Mouse (Mus musculus) midbrain, embryonic 12.5 days (tissue): Measurements from ENCODE around the gene Gm49380. TPM values are rescaled to one million over a fixed set of nuclear protein-coding genes. Genes with fewer than 3 reads are reported as not detected.

Source experiments
- ATAC-seq: fragments of 200-750 bp; cut with Nextera tagmentation; 2 replicates; pipeline ENCODE4 v1.8.0; 2017; ENCODE audit warnings: low read depth, moderate TSS enrichment, moderate library complexity; ENCODE audit not compliant: low FRiP score
- H3K27ac ChIP-seq: fragments of 300-500 bp; sonication (generic); replicated peaks from 2 replicates; pipeline ENCODE4 v1.5.1; 2016; ENCODE audit warnings: mild to moderate bottlenecking
- H3K27me3 ChIP-seq: fragments of 300-500 bp; sonication (generic); 2 replicates; pipeline ENCODE4 v1.6.1; 2016; ENCODE audit warnings: mild to moderate bottlenecking
- H3K36me3 ChIP-seq: fragments of 300-500 bp; sonication (generic); 2 replicates; pipeline ENCODE4 v1.6.1; 2016
- H3K4me1 ChIP-seq: fragments of 300-500 bp; sonication (generic); 2 replicates; pipeline ENCODE4 v1.6.1; 2016
- H3K4me2 ChIP-seq: fragments of 300-500 bp; sonication (generic); replicated peaks from 2 replicates; pipeline ENCODE4 v1.6.1; 2016; ENCODE audit warnings: mild to moderate bottlenecking, moderate library complexity
- H3K4me3 ChIP-seq: fragments of 300-500 bp; sonication (generic); 2 replicates; pipeline ENCODE4 v1.5.1; 2016; ENCODE audit warnings: mild to moderate bottlenecking
- H3K9ac ChIP-seq: fragments of 300-500 bp; sonication (generic); replicated peaks from 2 replicates; pipeline ENCODE4 v1.6.1; 2016; ENCODE audit warnings: mild to moderate bottlenecking, moderate library complexity
- H3K9me3 ChIP-seq: fragments of 300-500 bp; sonication (generic); 2 replicates; pipeline ENCODE4 v1.6.1; 2016; ENCODE audit warnings: mild to moderate bottlenecking
- WGBS: fragments of 180-500 bp; shearing (Covaris S2); methylation state at CpG from one replicate; pipeline ENCODE4 v1.1.7; 2016; 5-methylcytosine and 5-hydroxymethylcytosine counted together
- polyA plus RNA-seq: library from polyadenylated mRNA; unstranded; fragments of >200 nt; fragmentation: Nextera tagmentation; extraction: Ambion mirVana; gene quantifications from 2 replicates; pipeline ENCODE4 v1.2.1, GENCODE M21; 2016

Gene Gm49380
- 0.24 and 0.43 TPM in 2 replicates for polyA plus RNA-seq

GRCm38 (mm10) chr9:44113105-44113789 lies at the start of gene Gm49380, which contains the start of gene Rnf26:
TSS of gene Gm49380 (minus strand) at chr9:44113500.
TSS of gene Rnf26 (minus strand) at chr9:44113517.
- under 1% methylated on average over 51 of the region's 51 CpGs for WGBS
- peak; percentile 95 for ATAC-seq
- H3K4me2 ChIP-seq, result peak within 1 kb of the TSS; percentile 60
- H3K9me3 ChIP-seq, result no peaks in the 10 kb centered on the region
- H3K9ac ChIP-seq, result peak within 1 kb of the TSS; percentile 84
- peak within 1 kb of the TSS; percentile 61; the same call in 1 of the 2 replicates for H3K27ac ChIP-seq
- H3K36me3 ChIP-seq, result no peaks in the 10 kb centered on the region
- H3K4me1 ChIP-seq, result peaks cover 32% of the 10 kb centered on the region
- H3K27me3 ChIP-seq, result no peaks in the 10 kb centered on the region
- peak within 1 kb of the TSS; percentile 89 for H3K4me3 ChIP-seq

GRCm38 (mm10) chr9:44159886-44160285 lies 46.6 kb upstream of the Gm49380 start:
- Histone ChIP-seq H3K4me2 (no peak overlapping the region), H3K4me1 (no peaks in the 10 kb centered on the region), H3K36me3 (peaks cover 73% of the 10 kb centered on the region), H3K9me3 (peaks cover 3% of the 10 kb centered on the region; the same call in 1 of the 2 replicates), H3K4me3 (no peak overlapping the region), H3K9ac (no peak overlapping the region), H3K27me3 (no peaks in the 10 kb centered on the region), H3K27ac (no peak overlapping the region)
- WGBS, result 97% methylated on average over 3 of the region's 3 CpGs
- no peak for ATAC-seq

- ATAC-seq, result no peak
- 0 out of 2 replicates have a peak, but pooled peaks cover 3% of the 10 kb centered on the region for H3K4me1 ChIP-seq
- no peak overlapping the region for H3K9ac ChIP-seq
- no peaks in the 10 kb centered on the region for H3K9me3 ChIP-seq
- no peak overlapping the region for H3K4me2 ChIP-seq
- H3K36me3 ChIP-seq, result peaks cover 61% of the 10 kb centered on the region
- H3K27ac ChIP-seq, result no peak overlapping the region
- H3K27me3 ChIP-seq, result no peaks in the 10 kb centered on the region
- WGBS, result 66% methylated on average over 3 of the region's 3 CpGs
- H3K4me3 ChIP-seq, result no peak overlapping the region
These were observed 34.0 kb upstream of the Gm49380 start for GRCm38 (mm10) chr9:44147290-44147689.

- H3K9me3 ChIP-seq, result no peaks in the 10 kb centered on the region
- ATAC-seq, result no peak
- H3K4me2 ChIP-seq, result no peak overlapping the region
These were observed 31.4 kb upstream of the Gm49380 start for GRCm38 (mm10) chr9:44144718-44145060.

GRCm38 (mm10) chr9:44144023-44144717 lies 30.9 kb upstream of the Gm49380 start:
- no peak for ATAC-seq
- H3K27ac ChIP-seq, result no peak overlapping the region

More at GRCm38 (mm10) chr9:44144718-44145060, 31.4 kb upstream of the Gm49380 start:
- Histone ChIP-seq H3K4me1 (0 out of 2 replicates have a peak, but pooled peaks cover 3% of the 10 kb centered on the region), H3K36me3 (peaks cover 54% of the 10 kb centered on the region), H3K4me3 (no peak overlapping the region), H3K9ac (no peak overlapping the region), H3K27ac (no peak overlapping the region), H3K27me3 (no peaks in the 10 kb centered on the region)

GRCm38 (mm10) chr9:44143421-44143820 lies 30.1 kb upstream of the Gm49380 start:
- Histone ChIP-seq H3K27ac (0 out of 2 replicates have a peak overlapping the region, but pooled peaks have one; percentile 15), H3K4me2 (no peak overlapping the region), H3K4me3 (no peak overlapping the region), H3K4me1 (0 out of 2 replicates have a peak, but pooled peaks cover 3% of the 10 kb centered on the region), H3K36me3 (peaks cover 47% of the 10 kb centered on the region), H3K9me3 (no peaks in the 10 kb centered on the region), H3K27me3 (no peaks in the 10 kb centered on the region), H3K9ac (0 out of 2 replicates have a peak overlapping the region, but pooled peaks have one; percentile 28)
- 71% methylated on average over 5 of the region's 5 CpGs for WGBS
- no peak for ATAC-seq

More at GRCm38 (mm10) chr9:44144023-44144717, 30.9 kb upstream of the Gm49380 start:
- 30% methylated on average over 6 of the region's 8 CpGs for WGBS
- no peaks in the 10 kb centered on the region for H3K27me3 ChIP-seq
- no peak overlapping the region for H3K4me2 ChIP-seq
- H3K9me3 ChIP-seq, result no peaks in the 10 kb centered on the region
- H3K9ac ChIP-seq, result no peak overlapping the region
- 0 out of 2 replicates have a peak, but pooled peaks cover 3% of the 10 kb centered on the region for H3K4me1 ChIP-seq
- peaks cover 50% of the 10 kb centered on the region for H3K36me3 ChIP-seq
- no peak overlapping the region for H3K4me3 ChIP-seq

- ATAC-seq, result no peak
- Histone ChIP-seq H3K4me1 (0 out of 2 replicates have a peak, but pooled peaks cover 3% of the 10 kb centered on the region), H3K27ac (no peak overlapping the region), H3K9ac (no peak overlapping the region), H3K27me3 (peaks cover under 1% of the 10 kb centered on the region; the same call in 1 of the 2 replicates), H3K36me3 (peaks cover 43% of the 10 kb centered on the region), H3K9me3 (no peaks in the 10 kb centered on the region), H3K4me3 (no peak overlapping the region), H3K4me2 (no peak overlapping the region)
- 55% methylated on average over 5 of the region's 5 CpGs for WGBS
These were observed 28.7 kb upstream of the Gm49380 start for GRCm38 (mm10) chr9:44141951-44142350.

- H3K9me3 ChIP-seq, result no peaks in the 10 kb centered on the region
- H3K4me2 ChIP-seq, result no peak overlapping the region
- ATAC-seq, result no peak
- H3K9ac ChIP-seq, result no peak overlapping the region
- 85% methylated on average over 4 of the region's 4 CpGs for WGBS
- H3K27ac ChIP-seq, result no peak overlapping the region
- H3K36me3 ChIP-seq, result peaks cover 17% of the 10 kb centered on the region; the same call in 1 of the 2 replicates
- peaks cover 37% of the 10 kb centered on the region for H3K4me1 ChIP-seq
- H3K4me3 ChIP-seq, result no peak overlapping the region
- peaks cover 41% of the 10 kb centered on the region for H3K27me3 ChIP-seq
These were observed 24.5 kb upstream of the Gm49380 start for GRCm38 (mm10) chr9:44137846-44138245.

GRCm38 (mm10) chr9:44135731-44136411 lies 22.6 kb upstream of the Gm49380 start:
- Histone ChIP-seq H3K4me2 (peak overlapping the region; percentile 67), H3K9ac (peak overlapping the region; percentile 57; the same call in 1 of the 2 replicates), H3K36me3 (0 out of 2 replicates have a peak, but pooled peaks cover 5% of the 10 kb centered on the region), H3K4me1 (peaks cover 43% of the 10 kb centered on the region), H3K9me3 (no peaks in the 10 kb centered on the region), H3K27me3 (peaks cover 61% of the 10 kb centered on the region), H3K4me3 (peak overlapping the region; percentile 48), H3K27ac (no peak overlapping the region)
- WGBS, result 64% methylated on average over 7 of the region's 7 CpGs
- ATAC-seq, result no peak

GRCm38 (mm10) chr9:44134851-44135730 lies 21.8 kb upstream of the Gm49380 start:
- WGBS, result 3% methylated on average over 45 of the region's 49 CpGs
- Histone ChIP-seq H3K27ac (no peak overlapping the region), H3K9me3 (no peaks in the 10 kb centered on the region), H3K4me2 (peak overlapping the region; percentile 67), H3K9ac (peak overlapping the region; percentile 57), H3K4me3 (peak overlapping the region; percentile 48), H3K36me3 (0 out of 2 replicates have a peak, but pooled peaks cover 5% of the 10 kb centered on the region), H3K27me3 (peaks cover 66% of the 10 kb centered on the region), H3K4me1 (peaks cover 51% of the 10 kb centered on the region)
- no peak for ATAC-seq
